Mouse (Mus musculus) ES-E14 (cell line): Measurements from ENCODE around the gene Sema3b. TPM values are rescaled to one million over a fixed set of nuclear protein-coding genes. Genes with fewer than 3 reads are reported as not detected.

Experiments
- DNase-seq: peaks from one replicate; pipeline ENCODE4 v3.0.0-alpha.2; 2013; ENCODE audit warnings: low read depth, low spot score
- H3K27ac ChIP-seq: 2 replicates; pipeline ENCODE4 v1.5.1; 2012; ENCODE audit warnings: low read depth, mild to moderate bottlenecking, low read length, moderate library complexity, mixed read lengths; ENCODE audit not compliant: poor library complexity, insufficient read depth, severe bottlenecking
- H3K36me3 ChIP-seq: 2 replicates; pipeline ENCODE4 v1.6.1; 2012; ENCODE audit warnings: mild to moderate bottlenecking, low read length, moderate library complexity, mixed read lengths; ENCODE audit not compliant: control insufficient read depth, poor library complexity, insufficient read depth, severe bottlenecking
- H3K4me1 ChIP-seq, 2 experiments: fragments of 150-350 bp in 1 of 2; sonication (generic) in 1 of 2; 2 replicates each; pipeline ENCODE4 v1.6.1; 2012; ENCODE audit warnings: low read length in 2 of 2, mild to moderate bottlenecking in 1 of 2, mixed read lengths in 1 of 2; ENCODE audit not compliant: control insufficient read depth in 2 of 2, insufficient read depth in 2 of 2, poor library complexity in 1 of 2
- H3K4me3 ChIP-seq, 2 experiments: fragments of 150-350 bp in 1 of 2; sonication (generic) in 1 of 2; 2 replicates each; pipeline ENCODE4 v1.5.1; 2012; ENCODE audit warnings: low read length in 2 of 2, low read depth in 1 of 2, mild to moderate bottlenecking in 1 of 2, mixed read lengths in 1 of 2; ENCODE audit not compliant: insufficient read depth in 1 of 2, poor library complexity in 1 of 2, severe bottlenecking in 1 of 2
- H3K9ac ChIP-seq: 2 replicates; pipeline ENCODE4 v1.6.1; 2012; ENCODE audit warnings: low read depth, mild to moderate bottlenecking, low read length, mixed read lengths; ENCODE audit not compliant: poor library complexity, insufficient read depth, severe bottlenecking
- H3K9me3 ChIP-seq: fragments of 150-350 bp; sonication (generic); 2 replicates; pipeline ENCODE4 v1.6.1; 2012; ENCODE audit warnings: low read depth, mild to moderate bottlenecking, low read length; ENCODE audit not compliant: control insufficient read depth, insufficient read depth
- CHD2 ChIP-seq: IDR thresholded peaks from 2 replicates; pipeline ENCODE4 v1.6.1; 2014; ENCODE audit warnings: mild to moderate bottlenecking, low read depth, low read length, inconsistent platforms
- HCFC1 ChIP-seq: IDR thresholded peaks from 2 replicates; pipeline ENCODE4 v1.6.1; 2012; ENCODE audit warnings: low read length, inconsistent platforms, borderline replicate concordance; ENCODE audit not compliant: insufficient read depth
- MAFK ChIP-seq: IDR thresholded peaks from 2 replicates; pipeline ENCODE4 v1.6.1; 2014; ENCODE audit warnings: mild to moderate bottlenecking, low read depth, low read length, inconsistent platforms; ENCODE audit not compliant: insufficient read depth
- ZC3H11A ChIP-seq: IDR thresholded peaks from 2 replicates; pipeline ENCODE4 v1.6.1; 2012; ENCODE audit warnings: low read depth, mild to moderate bottlenecking, inconsistent platforms, low read length, borderline replicate concordance
- ZNF384 ChIP-seq: IDR thresholded peaks from 2 replicates; pipeline ENCODE4 v1.6.1; 2012; ENCODE audit warnings: low read depth, low read length, inconsistent platforms
- in situ Hi-C, 2 experiments: fragments of 600-800 bp; cut with MboI; formaldehyde crosslinking; loops; one replicate each; pipeline ENCODE4 v1.15.1; 2025; ENCODE audit warnings: low sequenced_read_pairs in 2 of 2, inconsistent platforms in 1 of 2; ENCODE audit not compliant: unreplicated experiment in 2 of 2
- total RNA-seq: library from RNA; depleted of rRNA; stranded (reverse); fragments of 300-350 nt; gene quantifications from 2 replicates; pipeline ENCODE4 v1.2.3, GENCODE M21; 2012

Gene Sema3b
- total RNA-seq, 1 experiment = 7.4 TPM

- H3K4me1 ChIP-seq = peaks cover 0 to 10% of the 10 kb centered on the region in 2 experiments; a peak in 1 of 4 replicates
- H3K9ac ChIP-seq = peak overlapping the region; percentile 81; the same call in 1 of the 2 replicates
- in situ Hi-C loops = no loop called here
- H3K36me3 ChIP-seq = peaks cover 16% of the 10 kb centered on the region
- TF ChIP-seq HCFC1 = no peak
- no peak for TF ChIP-seq CHD2
- TF ChIP-seq MAFK = no peak
- TF ChIP-seq ZNF384 = no peak
- no peak for TF ChIP-seq ZC3H11A
- no peaks in the 10 kb centered on the region for H3K9me3 ChIP-seq
- peak overlapping the region; percentile 64 to 80 for H3K4me3 ChIP-seq
- no peak for DNase-seq
- H3K27ac ChIP-seq = no peak overlapping the region
Measured at GRCm38 (mm10) chr9:107555701-107556100, 53.3 kb downstream of the Sema3b start.

DNA sequence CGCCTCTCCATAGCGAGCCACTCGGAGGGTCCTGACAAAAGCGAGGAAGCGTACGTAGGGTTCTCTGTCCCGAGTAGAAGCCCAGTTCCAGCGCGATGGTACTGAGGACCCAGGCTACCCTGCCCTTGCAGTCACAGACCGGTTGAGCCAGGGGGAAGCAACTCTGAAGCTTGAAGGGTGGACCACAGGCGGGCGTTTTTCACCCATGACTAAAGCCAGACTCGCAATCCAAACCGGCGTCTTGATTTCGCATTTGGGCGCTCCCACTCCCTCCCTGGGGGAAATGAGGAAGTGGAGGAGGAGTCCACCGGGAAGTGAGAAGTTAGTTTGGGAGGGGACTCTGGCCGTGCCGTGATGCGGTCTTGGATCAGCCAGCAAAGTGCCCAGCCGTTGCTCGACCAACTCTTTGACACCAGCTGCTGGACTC, 54.0 kb downstream of the Sema3b start:
- DNase-seq = no peak
- Histone ChIP-seq H3K9ac (peak overlapping the region; percentile 81), H3K4me3 (peak overlapping the region; percentile 64 to 80), H3K36me3 (peaks cover 16% of the 10 kb centered on the region), H3K4me1 (peaks cover 0 to 12% of the 10 kb centered on the region in 2 experiments; a peak in 1 of 4 replicates), H3K27ac (peak overlapping the region; percentile 57), H3K9me3 (no peaks in the 10 kb centered on the region)
- TF ChIP-seq HCFC1 = no peak
- TF ChIP-seq CHD2 = no peak
- TF ChIP-seq ZNF384 = no peak
- TF ChIP-seq MAFK = no peak
- no peak for TF ChIP-seq ZC3H11A
- in situ Hi-C loops = no loop called here

GRCm38 (mm10) chr9:107554319-107554825, 54.7 kb downstream of the Sema3b start:
- Histone ChIP-seq H3K9ac (peak overlapping the region; percentile 81), H3K36me3 (peaks cover 16% of the 10 kb centered on the region), H3K9me3 (no peaks in the 10 kb centered on the region), H3K27ac (peak overlapping the region; percentile 57), H3K4me3 (peak overlapping the region; percentile 64 to 80), H3K4me1 (peaks cover 0 to 13% of the 10 kb centered on the region in 2 experiments; a peak in 1 of 4 replicates)
- no peak for TF ChIP-seq CHD2
- no peak for TF ChIP-seq ZNF384
- no peak for TF ChIP-seq ZC3H11A
- TF ChIP-seq MAFK = no peak
- TF ChIP-seq HCFC1 = 0 out of 2 replicates have a peak, but pooled peaks have one; percentile 37
- DNase-seq = peak; percentile 94
- in situ Hi-C loops = no loop called here

GRCm38 (mm10) chr9:107553541-107554318, 55.3 kb downstream of the Sema3b start:
- DNase-seq = no peak

More at GRCm38 (mm10) chr9:107553541-107554318, 55.3 kb downstream of the Sema3b start:
- Histone ChIP-seq H3K4me1 (peaks cover 0 to 14% of the 10 kb centered on the region in 2 experiments; a peak in 1 of 4 replicates), H3K9ac (peak overlapping the region; percentile 69), H3K4me3 (peak overlapping the region; percentile 61 to 67), H3K36me3 (peaks cover 12% of the 10 kb centered on the region), H3K27ac (peak overlapping the region; percentile 4; the same call in 1 of the 2 replicates), H3K9me3 (no peaks in the 10 kb centered on the region)
- in situ Hi-C loops = no loop called here
- TF ChIP-seq CHD2 (no peak), HCFC1 (no peak), MAFK (no peak), ZNF384 (no peak)
